Mouse (Mus musculus) urinary bladder, adult 18-20 months (tissue): Measurements from ENCODE around the gene Cenpt.
"Not testable (repeated sequence)": the region's sequence is repeated elsewhere in the genome, so short reads cannot be mapped to it uniquely, and the experiment has no call there.

Source experiments
- DNase-seq, 2 experiments: peaks; one replicate each; pipeline ENCODE4 v3.0.0; 2022; ENCODE audit warnings: low spot score in 2 of 2, mixed read lengths in 2 of 2

Cenpt gene

DNA sequence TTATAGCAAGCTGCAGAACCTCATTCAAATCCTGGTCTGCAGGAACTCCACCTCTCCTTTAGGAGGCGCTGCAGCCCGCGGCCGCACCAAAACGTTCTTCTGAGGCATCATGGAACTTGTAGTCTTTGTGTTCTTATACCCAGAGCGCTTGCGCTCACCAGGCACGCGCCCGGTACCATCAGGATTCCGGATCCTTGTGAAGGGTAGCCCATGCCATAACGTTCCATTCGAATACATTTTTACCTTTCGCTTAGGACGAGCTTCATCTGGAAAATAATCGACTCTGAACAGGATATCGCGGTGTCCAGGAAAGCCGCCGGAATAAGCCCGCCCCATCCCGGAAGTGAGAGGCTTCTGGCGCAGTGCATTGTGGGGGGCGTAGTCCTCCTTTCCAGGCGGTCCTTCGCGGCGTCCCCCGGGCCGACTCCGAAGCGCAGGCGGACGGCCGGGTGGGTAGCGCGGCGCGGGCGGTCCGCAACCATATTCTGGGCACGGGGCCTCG, 1.7 kb upstream of the Cenpt start, which contains the start of gene Thap11:
Gene Thap11 (plus strand): TSS at position 418 of the 502 bp plus-strand sequence.
- peak; percentile 86 to 92 for DNase-seq

DNA sequence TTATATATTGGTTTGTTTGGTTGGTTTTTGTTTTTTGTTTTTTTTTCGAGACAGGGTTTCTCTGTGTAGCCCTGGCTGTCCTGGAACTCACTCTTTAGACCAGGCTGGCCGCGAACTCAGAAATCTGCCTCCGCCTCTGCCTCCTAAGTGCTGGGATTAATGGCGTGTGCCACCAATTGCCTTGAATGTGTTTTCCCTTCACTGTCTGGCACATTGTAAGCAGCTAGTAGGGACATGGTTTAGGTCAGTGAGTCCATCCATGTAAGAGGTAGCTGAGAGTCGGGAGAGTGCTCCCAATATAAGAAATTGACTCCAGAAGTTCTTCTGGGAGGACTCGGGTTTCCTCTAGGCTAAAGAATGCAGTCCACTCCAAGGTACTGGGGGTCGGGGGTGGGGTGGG, 1.2 kb upstream of the Cenpt start:
- no peak for DNase-seq

GRCm38 (mm10) chr8:105852146-105852729, 840 bp downstream of the Cenpt start:
- DNase-seq, result no peak

DNA sequence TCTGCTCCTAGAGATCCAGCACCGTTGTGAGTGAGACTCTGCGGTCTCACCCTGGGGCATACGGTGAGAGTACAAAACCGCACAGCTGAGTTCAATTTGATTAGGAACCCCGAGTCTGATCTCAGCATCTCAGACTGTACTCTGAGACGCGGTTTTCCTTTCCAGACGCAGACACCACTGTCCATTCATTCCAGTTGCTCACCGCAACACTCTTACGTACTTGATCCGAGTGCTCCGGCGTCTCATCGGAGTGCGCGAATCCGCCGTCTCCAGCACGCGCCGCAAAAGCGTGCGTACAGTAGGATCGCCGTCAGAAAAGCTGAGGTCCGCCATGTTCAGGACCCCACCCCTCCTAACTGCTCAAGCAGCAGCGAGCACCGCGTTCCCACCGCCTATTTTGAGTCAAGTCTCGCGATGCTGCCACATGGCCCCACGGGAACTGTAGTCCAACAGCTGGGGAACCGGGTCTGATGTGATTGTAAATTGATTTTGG, 1.4 kb downstream of the Cenpt start:
- peak; percentile 80 to 88 for DNase-seq

- DNase-seq, result no peak
These were observed 2.5 kb downstream of the Cenpt start for GRCm38 (mm10) chr8:105850611-105851010.

DNA sequence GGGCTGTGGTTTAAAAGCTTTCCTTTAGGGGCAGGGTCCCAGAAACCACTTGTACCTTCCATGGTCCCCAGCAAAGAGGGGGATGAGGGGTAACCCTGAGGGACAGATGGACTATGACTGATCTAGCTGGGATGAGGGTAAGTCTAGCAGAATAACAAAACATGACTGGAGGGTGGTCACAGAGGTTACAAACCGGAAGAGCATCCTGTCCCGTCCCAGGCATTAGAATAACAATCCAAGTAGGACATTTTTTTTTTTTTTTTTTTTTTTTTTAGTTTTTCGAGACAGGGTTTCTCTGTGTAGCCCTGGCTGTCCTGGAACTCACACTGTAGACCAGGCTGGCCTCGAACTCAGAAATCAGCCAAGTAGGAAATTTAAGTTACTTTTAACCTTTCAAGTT, 3.1 kb downstream of the Cenpt start:
- no peak for DNase-seq

DNA sequence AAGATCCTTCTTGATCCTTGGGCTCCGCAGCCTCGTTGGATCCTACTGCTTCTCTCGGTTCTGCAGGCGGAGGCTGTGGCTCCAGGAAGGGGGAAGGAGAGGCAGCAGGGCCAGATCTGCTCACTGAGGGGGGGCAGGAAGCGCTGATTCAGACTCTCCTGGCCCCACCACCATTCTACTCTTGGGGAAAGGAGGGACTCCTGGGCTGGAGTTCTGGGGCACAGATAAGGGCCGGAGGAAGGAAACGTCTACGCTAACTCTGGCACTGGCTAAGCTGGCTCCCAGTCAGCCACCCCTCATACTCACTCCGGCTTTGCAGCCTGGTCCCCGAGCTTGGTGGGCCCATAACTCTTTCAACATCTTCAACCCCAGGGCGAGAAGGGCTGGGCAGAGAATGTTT, 6.4 kb downstream of the Cenpt start:
- no peak for DNase-seq

- no peak for DNase-seq
These were observed 13.9 kb downstream of the Cenpt start for GRCm38 (mm10) chr8:105839209-105839608.

GRCm38 (mm10) chr8:105836991-105837390, 16.1 kb downstream of the Cenpt start:
- no peak for DNase-seq

- peak; percentile 62 to 78 for DNase-seq
These were observed 17.8 kb downstream of the Cenpt start for GRCm38 (mm10) chr8:105835318-105835717.

GRCm38 (mm10) chr8:105833740-105834139, 19.3 kb downstream of the Cenpt start:
- DNase-seq, result not testable (repeated sequence)

DNA sequence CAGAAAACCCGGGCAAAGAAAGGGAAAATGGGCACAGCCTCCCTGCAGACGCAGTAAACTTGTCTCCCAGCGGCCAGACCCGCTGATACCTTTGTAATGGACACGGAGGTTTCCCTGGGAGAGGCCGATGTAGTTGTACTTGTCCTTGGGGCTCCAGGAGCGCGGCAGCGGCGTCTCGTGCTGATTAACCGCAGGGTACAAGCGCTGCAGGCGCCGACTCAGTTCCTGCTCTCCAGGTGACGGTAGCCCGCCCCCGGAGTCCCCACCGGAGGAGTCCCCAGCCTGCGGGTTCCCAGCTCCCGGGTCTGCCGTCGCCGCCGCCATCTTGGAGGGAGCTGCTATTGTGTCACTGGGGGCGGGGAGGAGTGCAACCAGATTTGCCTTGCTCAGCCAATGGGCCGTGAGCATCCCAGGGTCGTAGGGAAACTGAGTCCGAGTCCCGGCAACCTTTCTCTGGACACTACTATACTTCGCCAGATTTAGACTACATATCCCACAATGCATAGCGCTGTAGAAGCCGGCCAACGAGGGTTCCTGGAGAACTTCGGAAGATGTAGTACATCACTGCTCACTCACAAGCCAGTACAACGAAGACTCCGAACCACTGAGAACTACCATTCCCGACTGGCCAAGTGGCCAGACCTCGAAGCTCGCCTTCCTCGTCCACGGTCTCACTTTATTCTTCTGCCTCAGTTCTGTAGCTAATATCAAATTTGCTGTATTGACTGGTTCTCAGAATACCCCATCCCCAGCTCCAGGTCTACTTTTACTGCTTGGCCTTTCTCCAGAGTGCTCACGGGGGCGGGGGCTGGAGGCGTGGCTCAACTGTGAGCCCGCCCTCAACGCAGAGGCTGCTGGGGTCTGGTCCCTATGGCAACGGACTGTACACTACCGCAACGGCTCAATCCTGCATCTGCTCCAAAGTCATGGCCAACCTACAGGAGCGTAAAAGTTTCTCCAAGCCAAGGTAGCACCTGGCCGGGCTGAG, 25.9 kb downstream of the Cenpt start, which contains the start of the genes Ranbp10 and Tsnaxip1:
Gene Ranbp10 (minus strand): TSS at position 490 of the 988 bp plus-strand sequence.
Gene Tsnaxip1 (plus strand): TSS at position 871 of the 988 bp plus-strand sequence.
- DNase-seq, result peak; percentile 90 to 95

- no peak for DNase-seq
These were observed 26.7 kb downstream of the Cenpt start for GRCm38 (mm10) chr8:105826379-105826778.

DNA sequence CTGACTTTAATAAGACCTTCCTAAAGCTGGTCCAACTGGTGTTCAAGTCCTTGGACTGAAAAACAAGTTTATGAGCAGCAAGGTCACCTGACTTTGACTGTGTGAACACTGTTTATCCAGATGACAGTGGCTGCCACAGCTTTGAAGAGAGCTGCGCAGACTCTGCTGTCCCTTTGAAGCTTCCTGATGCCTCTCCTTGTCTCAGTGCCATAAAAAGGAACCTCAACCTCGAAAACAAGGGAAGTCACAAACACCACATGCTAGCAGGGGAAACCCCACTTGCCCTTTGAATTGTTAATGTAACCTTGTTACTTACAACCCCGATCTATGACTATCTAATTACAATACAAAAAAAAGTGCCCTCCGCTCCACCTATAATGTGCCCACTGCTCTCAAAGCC, 27.6 kb downstream of the Cenpt start:
- no peak for DNase-seq

DNA sequence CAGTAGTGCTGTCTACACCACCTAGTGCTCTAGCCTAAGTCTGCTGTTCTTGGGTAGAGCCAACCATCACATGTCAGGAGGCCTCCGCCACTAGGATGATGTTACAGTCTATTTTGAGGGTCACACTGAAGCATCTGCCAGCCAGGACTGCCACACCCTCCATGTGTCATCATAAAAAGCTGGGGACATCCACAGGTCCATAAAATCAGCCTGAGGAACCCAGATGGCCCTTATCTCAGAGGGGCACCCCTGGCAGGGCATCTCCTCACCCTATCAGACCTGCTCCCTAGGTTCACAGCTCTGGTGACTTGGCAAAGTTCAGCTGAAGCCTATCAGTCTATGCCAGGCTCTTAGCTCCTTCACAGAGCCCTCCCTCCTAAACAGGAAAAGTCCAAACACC, 32.2 kb downstream of the Cenpt start:
- DNase-seq, result no peak

- no peak for DNase-seq
These were observed 33.4 kb downstream of the Cenpt start for GRCm38 (mm10) chr8:105819659-105820058.

GRCm38 (mm10) chr8:105813241-105813640, 39.8 kb downstream of the Cenpt start:
- DNase-seq, result no peak

- no peak for DNase-seq
These were observed 40.6 kb downstream of the Cenpt start for GRCm38 (mm10) chr8:105812511-105812910.

DNA sequence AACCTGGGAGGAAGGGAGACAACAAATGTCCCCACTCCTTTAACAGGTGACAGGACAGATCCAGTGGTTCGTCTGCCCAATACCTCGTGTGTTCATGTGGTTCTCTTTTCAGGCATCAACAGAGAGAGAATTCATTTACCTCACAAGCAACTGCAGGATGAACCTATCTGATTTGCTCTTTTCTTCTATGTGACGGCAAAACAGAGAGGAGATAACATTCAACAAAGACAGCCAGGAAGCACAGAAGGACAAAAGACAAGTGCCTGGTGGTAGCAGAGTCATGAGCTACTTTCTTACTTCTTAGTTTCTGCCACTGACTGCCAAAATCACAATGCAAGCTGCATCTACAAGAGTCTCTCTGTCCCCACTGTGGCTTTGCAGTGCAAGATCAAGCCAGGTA, 41.5 kb downstream of the Cenpt start:
- no peak for DNase-seq

DNA sequence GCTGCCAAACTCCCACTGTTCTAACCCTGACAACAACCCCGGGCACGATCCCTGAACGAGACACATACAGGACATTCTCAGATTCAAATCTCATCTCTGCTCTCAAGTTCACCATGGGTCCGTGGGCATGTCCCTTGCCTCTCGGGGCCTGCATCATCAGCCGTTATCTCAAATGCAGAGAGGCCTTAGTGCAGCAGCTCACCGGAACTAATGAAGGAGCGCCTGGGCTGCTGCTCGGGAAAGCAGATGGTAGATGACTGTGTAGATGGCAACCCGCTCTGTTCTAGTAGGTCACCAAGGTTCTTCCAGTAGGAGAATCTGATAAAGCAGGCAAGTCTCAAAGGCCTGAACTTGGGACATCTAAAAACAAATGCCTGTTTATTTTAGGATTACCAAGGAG, 42.0 kb downstream of the Cenpt start:
- DNase-seq, result no peak

DNA sequence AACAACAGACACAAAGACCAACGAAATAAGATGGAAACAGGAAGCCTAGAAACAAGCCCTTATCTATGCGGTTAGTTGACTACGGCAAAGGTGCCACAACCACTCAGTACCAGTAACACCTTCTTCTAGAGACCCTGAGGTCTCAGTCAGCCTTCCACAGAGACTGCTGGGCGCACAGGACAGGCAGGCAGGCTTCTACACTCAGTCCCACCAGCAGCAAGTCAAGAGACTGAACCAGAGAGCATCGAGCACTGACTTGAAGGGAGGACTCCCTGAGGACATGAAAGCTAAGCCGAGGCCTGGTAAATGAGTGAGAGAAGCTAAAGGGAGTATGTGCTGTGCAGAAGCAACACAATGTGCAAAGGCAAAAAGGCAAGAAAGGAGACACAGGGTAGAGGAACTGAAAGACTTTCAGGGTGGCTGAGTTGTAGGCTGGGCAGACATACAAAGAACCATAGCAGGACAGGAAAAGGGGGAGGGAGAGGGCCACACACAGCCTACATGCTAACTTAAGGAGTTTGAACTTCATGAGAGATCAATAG, 42.8 kb downstream of the Cenpt start:
- no peak for DNase-seq

DNA sequence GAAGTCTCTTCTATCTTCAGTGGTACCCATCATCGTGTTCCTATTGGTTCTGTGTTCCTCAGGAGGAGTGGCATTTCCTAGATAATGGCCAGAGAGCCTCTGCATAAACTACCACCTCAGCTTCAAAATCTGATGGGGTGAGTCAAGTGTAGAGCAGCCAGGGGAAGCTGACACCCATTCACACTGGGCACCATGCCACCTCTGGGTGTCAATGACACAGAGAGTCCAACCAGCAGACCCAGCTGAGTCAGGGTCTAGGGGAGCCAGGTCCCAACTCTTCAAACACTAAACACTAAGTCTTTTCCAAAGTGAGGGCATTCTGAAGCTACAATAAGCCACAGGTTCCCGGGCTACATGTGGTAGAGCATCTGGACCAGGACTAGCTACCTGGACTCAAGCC, 44.6 kb downstream of the Cenpt start:
- no peak for DNase-seq
